Mouse (Mus musculus) stomach, postnatal 0 days (tissue): Measurements from ENCODE around the gene Fut7. TPM values are rescaled to one million over a fixed set of nuclear protein-coding genes. Genes with fewer than 3 reads are reported as not detected.
"Not testable (repeated sequence)": the region's sequence is repeated elsewhere in the genome, so short reads cannot be mapped to it uniquely, and the experiment has no call there.

Experiments
- ATAC-seq: fragments of 200-750 bp; cut with Nextera tagmentation; 2 replicates; pipeline ENCODE4 v1.8.0; 2017; ENCODE audit not compliant: low FRiP score, low TSS enrichment
- DNase-seq: peaks from one replicate; pipeline ENCODE4 v3.0.0-alpha.2; 2016; ENCODE audit warnings: low spot score
- H3K27ac ChIP-seq: fragments of 300-500 bp; sonication (generic); replicated peaks from 2 replicates; pipeline ENCODE4 v1.5.1; 2014; ENCODE audit warnings: mild to moderate bottlenecking, control low read depth
- H3K27me3 ChIP-seq: fragments of 300-500 bp; sonication (generic); 2 replicates; pipeline ENCODE4 v1.6.1; 2014; ENCODE audit warnings: low read length; ENCODE audit not compliant: control insufficient read depth, insufficient read depth
- H3K36me3 ChIP-seq: fragments of 300-500 bp; sonication (generic); 2 replicates; pipeline ENCODE4 v1.6.1; 2014; ENCODE audit warnings: low read length, mixed read lengths; ENCODE audit not compliant: control insufficient read depth, insufficient read depth
- H3K4me1 ChIP-seq: fragments of 300-500 bp; sonication (generic); replicated peaks from 2 replicates; pipeline ENCODE4 v1.6.1; 2014; ENCODE audit warnings: antibody characterized with exemption; ENCODE audit not compliant: control insufficient read depth, insufficient read depth
- H3K4me2 ChIP-seq: fragments of 300-500 bp; sonication (generic); replicated peaks from 2 replicates; pipeline ENCODE4 v1.6.1; 2014; ENCODE audit warnings: low read depth, mild to moderate bottlenecking, control low read depth, moderate library complexity
- H3K4me3 ChIP-seq: fragments of 300-500 bp; sonication (generic); 2 replicates; pipeline ENCODE4 v1.5.1; 2014; ENCODE audit warnings: low read depth, low read length, control low read depth
- H3K9ac ChIP-seq: fragments of 300-500 bp; sonication (generic); 2 replicates; pipeline ENCODE4 v1.6.1; 2014; ENCODE audit warnings: mild to moderate bottlenecking, low read length, control low read depth, mixed read lengths
- H3K9me3 ChIP-seq: fragments of 300-500 bp; sonication (generic); 2 replicates; pipeline ENCODE4 v1.6.1; 2016; ENCODE audit warnings: low read length; ENCODE audit not compliant: control insufficient read depth
- CTCF ChIP-seq: IDR thresholded peaks from 2 replicates; pipeline ENCODE4 v1.5.1; 2016; ENCODE audit warnings: antibody characterized with exemption, low read depth, mild to moderate bottlenecking, moderate library complexity
- EP300 ChIP-seq: optimal IDR thresholded peaks from 2 replicates; pipeline ENCODE3; 2016; ENCODE audit warnings: antibody characterized with exemption
- WGBS: fragments of 180-500 bp; shearing (Covaris S2); extraction: QIAGEN DNeasy Blood & Tissue Kit; methylation state at CpG from one replicate; pipeline ENCODE4 v1.1.7; 2014; 5-methylcytosine and 5-hydroxymethylcytosine counted together
- polyA plus RNA-seq: library from polyadenylated mRNA; unstranded; fragments of >200 nt; fragmentation: Nextera tagmentation; extraction: Ambion mirVana; gene quantifications from 2 replicates; pipeline ENCODE4 v1.2.1, GENCODE M21; 2015

Gene Fut7
- polyA plus RNA-seq, 1 experiment from 2014 or later, result not detected

GRCm38 (mm10) chr2:25408908-25409307 is 14.2 kb upstream of the Fut7 start:
- 85% methylated on average over 10 of the region's 10 CpGs for WGBS
- no peaks in the 10 kb centered on the region for H3K27me3 ChIP-seq
- no peak overlapping the region for H3K4me3 ChIP-seq
- H3K36me3 ChIP-seq, result peaks cover 3% of the 10 kb centered on the region; the same call in 1 of the 2 replicates
- H3K9me3 ChIP-seq, result no peaks in the 10 kb centered on the region
- no peak for ATAC-seq
- no peak overlapping the region for H3K4me2 ChIP-seq
- TF ChIP-seq CTCF (no peak), EP300 (no peak)
- no peak overlapping the region for H3K27ac ChIP-seq
- H3K4me1 ChIP-seq, result no peaks in the 10 kb centered on the region
- H3K9ac ChIP-seq, result no peak overlapping the region
- DNase-seq, result no peak

- not testable (repeated sequence) for H3K27me3 ChIP-seq, H3K36me3 ChIP-seq, H3K9ac ChIP-seq, H3K9me3 ChIP-seq, H3K4me2 ChIP-seq, H3K27ac ChIP-seq, H3K4me1 ChIP-seq, ATAC-seq, H3K4me3 ChIP-seq, DNase-seq
- TF ChIP-seq CTCF, result peak; percentile 53
Observed at GRCm38 (mm10) chr2:25413436-25413835, 9.6 kb upstream of the Fut7 start.

GRCm38 (mm10) chr2:25417426-25417825 is 5.6 kb upstream of the Fut7 start:
- Histone ChIP-seq H3K4me3 (no peak overlapping the region), H3K4me1 (no peaks in the 10 kb centered on the region), H3K27ac (no peak overlapping the region), H3K27me3 (no peaks in the 10 kb centered on the region), H3K9ac (no peak overlapping the region), H3K4me2 (no peak overlapping the region), H3K9me3 (no peaks in the 10 kb centered on the region), H3K36me3 (no peaks in the 10 kb centered on the region)
- ATAC-seq, result no peak
- 17% methylated on average over 3 of the region's 3 CpGs for WGBS
- no peak for TF ChIP-seq EP300
- DNase-seq, result no peak

- H3K4me1 ChIP-seq, result no peaks in the 10 kb centered on the region
- no peaks in the 10 kb centered on the region for H3K9me3 ChIP-seq
- no peak overlapping the region for H3K4me3 ChIP-seq
- no peak overlapping the region for H3K9ac ChIP-seq
- H3K27me3 ChIP-seq, result no peaks in the 10 kb centered on the region
- H3K27ac ChIP-seq, result no peak overlapping the region
- H3K4me2 ChIP-seq, result no peak overlapping the region
- ATAC-seq (0 out of 2 replicates have a peak, but pooled peaks have one; percentile 21), DNase-seq (peak; percentile 50)
- WGBS, result 27% methylated on average over 3 of the region's 3 CpGs
- TF ChIP-seq CTCF (peak; percentile 77), EP300 (no peak)
- H3K36me3 ChIP-seq, result no peaks in the 10 kb centered on the region
Observed at GRCm38 (mm10) chr2:25421896-25422295, 1.2 kb upstream of the Fut7 start.

GRCm38 (mm10) chr2:25423626-25424025 is 559 bp downstream of the Fut7 start:
- H3K36me3 ChIP-seq, result no peaks in the 10 kb centered on the region
- ATAC-seq (no peak), DNase-seq (no peak)
- no peak overlapping the region for H3K4me2 ChIP-seq
- no peaks in the 10 kb centered on the region for H3K27me3 ChIP-seq
- no peaks in the 10 kb centered on the region for H3K9me3 ChIP-seq
- no peak overlapping the region for H3K27ac ChIP-seq
- H3K9ac ChIP-seq, result no peak overlapping the region
- no peaks in the 10 kb centered on the region for H3K4me1 ChIP-seq
- 53% methylated on average over 1 of the region's 1 CpGs for WGBS
- no peak overlapping the region for H3K4me3 ChIP-seq
- TF ChIP-seq CTCF (no peak), EP300 (no peak)

- WGBS, result 53% methylated on average over 27 of the region's 27 CpGs
- no peaks in the 10 kb centered on the region for H3K4me1 ChIP-seq
- H3K27ac ChIP-seq, result no peak overlapping the region
- TF ChIP-seq CTCF (no peak), EP300 (no peak)
- H3K9me3 ChIP-seq, result no peaks in the 10 kb centered on the region
- no peaks in the 10 kb centered on the region for H3K36me3 ChIP-seq
- H3K4me2 ChIP-seq, result no peak overlapping the region
- H3K27me3 ChIP-seq, result no peaks in the 10 kb centered on the region
- H3K9ac ChIP-seq, result no peak overlapping the region
- H3K4me3 ChIP-seq, result no peak overlapping the region
- DNase-seq (no peak), ATAC-seq (no peak)
Observed at GRCm38 (mm10) chr2:25425481-25425880, 2.4 kb downstream of the Fut7 start.
